Mouse (Mus musculus): ENCODE data around the gene Scgb1a1.

The Scgb1a1 gene

DNA sequence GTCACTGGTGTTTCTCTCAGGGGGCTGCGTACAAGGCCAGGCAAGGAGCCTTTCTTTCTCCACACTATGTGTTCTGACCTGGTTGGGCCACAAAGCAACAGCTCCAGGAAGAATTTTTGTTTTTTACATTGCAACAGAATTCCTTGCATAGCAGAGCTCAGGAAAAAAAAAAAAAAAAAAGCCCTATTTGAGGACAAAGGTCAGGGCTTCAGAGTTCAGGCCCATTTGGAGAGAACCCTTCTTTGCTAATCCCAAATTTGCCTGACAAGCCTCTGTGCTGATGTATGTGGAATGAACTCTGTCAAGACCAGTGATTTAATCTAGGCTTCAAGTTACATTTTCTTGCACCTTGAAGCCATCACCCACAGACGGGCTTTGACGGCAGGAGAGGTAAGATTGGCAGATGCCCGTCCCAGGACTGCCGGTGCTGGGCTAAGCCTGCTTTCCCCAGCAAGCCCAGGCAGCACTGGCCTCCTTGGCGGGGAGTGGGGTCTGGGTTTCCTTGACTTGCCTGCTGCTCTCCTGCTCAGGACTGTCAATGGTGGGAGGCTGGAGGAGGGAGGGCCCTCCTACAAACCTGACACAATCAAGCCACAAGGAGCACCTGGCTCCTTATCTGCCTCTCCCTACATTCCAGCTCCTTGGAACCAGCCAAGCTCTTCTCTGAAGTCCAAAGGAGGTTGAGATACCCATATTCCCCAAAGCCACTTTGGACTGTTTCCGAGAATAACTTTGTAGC is 40.4 kb downstream of the Scgb1a1 start:
- DNase-seq (ENCODE audit: inconsistent age in 2 of 2, low spot score in 1 of 2): no peak

GRCm38 (mm10) chr19:9044291-9044690 is 43.5 kb downstream of the Scgb1a1 start:
- no peak for DNase-seq (ENCODE audit: inconsistent age in 2 of 2, low spot score in 1 of 2)

- DNase-seq (ENCODE audit: inconsistent age in 2 of 2, low spot score in 1 of 2): no peak
Observed at GRCm38 (mm10) chr19:9043123-9043522, 44.6 kb downstream of the Scgb1a1 start.

DNA sequence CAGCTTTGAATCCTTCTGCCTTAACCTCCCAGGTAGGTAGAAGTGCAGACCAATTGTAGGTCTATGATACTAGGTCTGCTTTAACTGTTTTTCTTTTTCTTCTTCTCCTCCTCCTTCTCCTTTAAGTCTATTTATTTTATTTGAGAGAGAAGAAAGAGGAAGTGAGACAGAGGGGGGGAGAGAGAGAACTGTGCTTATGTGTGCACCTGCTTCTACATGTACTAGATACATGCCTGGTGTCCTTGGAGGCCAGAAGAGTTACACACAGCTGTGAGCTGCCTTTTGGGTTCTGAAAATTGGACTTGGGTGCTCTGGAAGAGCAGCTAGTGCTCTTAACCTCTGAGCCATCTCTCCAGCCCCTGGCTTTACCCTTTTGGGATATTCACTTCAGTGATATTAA is 46.7 kb downstream of the Scgb1a1 start:
- no peak for DNase-seq (ENCODE audit: inconsistent age in 2 of 2, low spot score in 1 of 2)

DNA sequence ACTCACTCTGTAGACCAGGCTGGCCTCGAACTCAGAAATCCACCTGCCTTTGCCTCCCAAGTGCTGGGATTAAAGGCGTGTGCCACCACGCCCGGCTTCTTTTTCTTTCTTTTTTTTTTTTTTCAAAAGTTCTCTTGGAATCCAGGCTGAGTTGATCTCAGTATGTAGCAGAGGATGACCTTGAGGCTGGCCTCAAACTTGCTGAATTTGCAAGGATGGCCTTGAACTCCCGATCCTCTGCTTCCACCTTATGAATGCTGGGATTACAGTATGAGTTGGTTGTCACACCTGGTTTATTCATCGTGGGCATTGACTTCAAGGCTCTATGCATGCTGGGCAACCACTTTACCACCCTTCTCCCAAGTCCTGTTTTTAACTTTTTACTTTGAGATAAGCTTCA is 47.1 kb downstream of the Scgb1a1 start:
- DNase-seq (ENCODE audit: inconsistent age in 2 of 2, low spot score in 1 of 2): peak in 1 of 2 experiments; percentile 69

GRCm38 (mm10) chr19:9039928-9040327 is 47.8 kb downstream of the Scgb1a1 start:
- no peak for DNase-seq (ENCODE audit: inconsistent age in 2 of 2, low spot score in 1 of 2)

- no peak for DNase-seq (ENCODE audit: inconsistent age in 2 of 2, low spot score in 1 of 2)
Observed at GRCm38 (mm10) chr19:9039266-9039665, 48.5 kb downstream of the Scgb1a1 start.

GRCm38 (mm10) chr19:9038136-9038535 is 49.6 kb downstream of the Scgb1a1 start:
- DNase-seq (ENCODE audit: inconsistent age in 2 of 2, low spot score in 1 of 2): no peak

DNA sequence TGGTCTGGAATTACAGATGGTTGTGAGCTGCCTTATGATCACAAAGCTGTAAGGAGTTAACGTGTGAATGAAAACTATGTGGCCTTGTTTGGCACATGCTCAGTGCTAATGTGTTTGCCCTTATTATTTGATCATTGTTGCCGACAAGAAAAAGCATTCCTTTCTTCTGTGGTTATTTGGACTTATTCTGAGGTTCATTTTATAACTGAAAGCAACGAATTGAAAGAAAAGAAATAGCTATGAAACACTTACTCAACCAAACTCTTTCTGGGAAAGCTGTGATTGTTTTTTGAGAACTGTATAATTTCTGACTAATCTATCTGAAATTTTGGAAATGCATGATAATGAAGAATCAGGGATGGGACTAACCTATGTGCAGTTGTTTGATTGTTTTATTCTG is 52.7 kb downstream of the Scgb1a1 start:
- DNase-seq (ENCODE audit: inconsistent age in 2 of 2, low spot score in 1 of 2): no peak

DNA sequence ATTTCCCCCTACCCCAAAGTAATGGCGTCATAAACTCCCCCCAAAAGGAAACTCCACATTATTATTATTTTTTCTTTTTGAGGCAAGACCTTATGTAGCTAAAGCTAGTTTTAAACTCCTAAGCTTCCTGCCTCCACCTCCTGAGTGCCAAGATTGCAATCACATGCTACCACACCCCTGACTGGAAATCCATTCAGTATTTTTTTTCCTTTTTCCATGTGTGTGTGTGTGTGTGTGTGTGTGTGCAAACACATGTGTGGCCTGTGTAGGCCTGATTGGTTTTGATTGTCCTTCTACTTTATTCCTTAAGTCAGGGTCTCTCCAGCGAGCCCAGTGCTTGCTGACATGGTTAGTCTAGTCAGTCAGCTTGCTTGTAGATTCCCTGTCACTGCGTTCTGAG is 53.3 kb downstream of the Scgb1a1 start:
- no peak for DNase-seq (ENCODE audit: inconsistent age in 2 of 2, low spot score in 1 of 2)
